Mouse (Mus musculus) hindbrain, postnatal 0 days (tissue): ENCODE measurements around the gene Cd2. TPM values are rescaled to one million over a fixed set of nuclear protein-coding genes. Genes with fewer than 3 reads are reported as not detected.

Experiments
- ATAC-seq: fragments of 200-750 bp; cut with Nextera tagmentation; 2 replicates; pipeline ENCODE4 v1.8.0; 2017; ENCODE audit warnings: mild to moderate bottlenecking, moderate TSS enrichment, moderate library complexity
- DNase-seq: peaks from one replicate; pipeline ENCODE4 v3.0.0-alpha.2; 2015; ENCODE audit warnings: low spot score
- H3K27ac ChIP-seq: fragments of 300-500 bp; sonication (generic); 2 replicates; pipeline ENCODE4 v1.5.1; 2014; ENCODE audit warnings: mild to moderate bottlenecking
- H3K27me3 ChIP-seq: fragments of 300-500 bp; sonication (generic); 2 replicates; pipeline ENCODE4 v1.6.1; 2014; ENCODE audit warnings: low read length, mixed read lengths; ENCODE audit not compliant: insufficient read depth
- H3K36me3 ChIP-seq: fragments of 300-500 bp; sonication (generic); 2 replicates; pipeline ENCODE4 v1.6.1; 2014; ENCODE audit warnings: low read length, mixed read lengths; ENCODE audit not compliant: insufficient read depth
- H3K4me1 ChIP-seq: fragments of 300-500 bp; sonication (generic); 2 replicates; pipeline ENCODE4 v1.6.1; 2014; ENCODE audit warnings: antibody characterized with exemption, low read length, mixed read lengths; ENCODE audit not compliant: insufficient read depth
- H3K4me2 ChIP-seq: fragments of 300-500 bp; sonication (generic); 2 replicates; pipeline ENCODE4 v1.6.1; 2014; ENCODE audit warnings: low read depth, mild to moderate bottlenecking, low read length, moderate library complexity, mixed read lengths
- H3K4me3 ChIP-seq: fragments of 300-500 bp; sonication (generic); 2 replicates; pipeline ENCODE4 v1.5.1; 2014; ENCODE audit warnings: low read length
- H3K9ac ChIP-seq: fragments of 300-500 bp; sonication (generic); replicated peaks from 2 replicates; pipeline ENCODE4 v1.6.1; 2014; ENCODE audit warnings: mild to moderate bottlenecking, low read length, moderate library complexity, mixed read lengths
- H3K9me3 ChIP-seq: fragments of 300-500 bp; sonication (generic); 2 replicates; pipeline ENCODE4 v1.6.1; 2016; ENCODE audit warnings: low read length, mixed read lengths
- CTCF ChIP-seq: IDR thresholded peaks from 2 replicates; pipeline ENCODE4 v1.5.1; 2016; ENCODE audit warnings: antibody characterized with exemption, control low read depth, low read depth
- WGBS: fragments of 180-500 bp; shearing (Covaris S2); extraction: QIAGEN DNeasy Blood & Tissue Kit; methylation state at CpG from one replicate; pipeline ENCODE4 v1.1.7; 2014; 5-methylcytosine and 5-hydroxymethylcytosine counted together
- polyA plus RNA-seq: library from polyadenylated mRNA; unstranded; fragments of >200 nt; fragmentation: Nextera tagmentation; extraction: Ambion mirVana; gene quantifications from 2 replicates; pipeline ENCODE4 v1.2.1, GENCODE M21; 2015
- total RNA-seq: library from RNA; depleted of rRNA; stranded (reverse); fragments of >200 nt; gene quantifications from 2 replicates; pipeline ENCODE4 v1.2.3, GENCODE M21; 2014

Cd2 gene
- total and polyA plus RNA-seq, 2 experiments from 2014 or later: not detected

GRCm38 (mm10) chr3:101314954-101315353, 27.2 kb upstream of the Cd2 start:
- peak; percentile 59 for TF ChIP-seq CTCF
- Histone ChIP-seq H3K9ac (no peak overlapping the region), H3K27me3 (no peaks in the 10 kb centered on the region), H3K4me1 (no peaks in the 10 kb centered on the region), H3K9me3 (no peaks in the 10 kb centered on the region), H3K36me3 (no peaks in the 10 kb centered on the region), H3K4me2 (no peak overlapping the region), H3K4me3 (no peak overlapping the region), H3K27ac (no peak overlapping the region)
- peak; percentile 37 for DNase-seq
- ATAC-seq: peak; percentile 53; the same call in 1 of the 2 replicates
- WGBS: 74% methylated on average over 6 of the region's 6 CpGs

GRCm38 (mm10) chr3:101313266-101314051, 25.7 kb upstream of the Cd2 start:
- no peak for DNase-seq
- Histone ChIP-seq H3K9ac (no peak overlapping the region), H3K4me1 (no peaks in the 10 kb centered on the region), H3K27ac (no peak overlapping the region), H3K27me3 (no peaks in the 10 kb centered on the region), H3K4me3 (no peak overlapping the region), H3K36me3 (no peaks in the 10 kb centered on the region), H3K4me2 (no peak overlapping the region), H3K9me3 (no peaks in the 10 kb centered on the region)
- no peak for ATAC-seq
- WGBS: 79% methylated on average over 8 of the region's 8 CpGs
- no peak for TF ChIP-seq CTCF

GRCm38 (mm10) chr3:101310977-101311376, 23.2 kb upstream of the Cd2 start:
- no peak for DNase-seq
- no peak overlapping the region for H3K4me2 ChIP-seq

GRCm38 (mm10) chr3:101309626-101310025, 21.9 kb upstream of the Cd2 start:
- Histone ChIP-seq H3K27ac (no peak overlapping the region), H3K9me3 (no peaks in the 10 kb centered on the region), H3K9ac (no peak overlapping the region), H3K4me3 (no peak overlapping the region), H3K4me2 (no peak overlapping the region), H3K4me1 (0 out of 2 replicates have a peak, but pooled peaks cover 4% of the 10 kb centered on the region), H3K27me3 (no peaks in the 10 kb centered on the region), H3K36me3 (no peaks in the 10 kb centered on the region)
- WGBS: 67% methylated on average over 3 of the region's 3 CpGs
- no peak for TF ChIP-seq CTCF
- DNase-seq (peak; percentile 42), ATAC-seq (no peak)

More at GRCm38 (mm10) chr3:101310977-101311376, 23.2 kb upstream of the Cd2 start:
- Histone ChIP-seq H3K9ac (no peak overlapping the region), H3K27ac (no peak overlapping the region), H3K4me3 (no peak overlapping the region), H3K36me3 (no peaks in the 10 kb centered on the region), H3K27me3 (no peaks in the 10 kb centered on the region), H3K9me3 (no peaks in the 10 kb centered on the region), H3K4me1 (no peaks in the 10 kb centered on the region)
- 64% methylated on average over 9 of the region's 9 CpGs for WGBS
- no peak for ATAC-seq
- TF ChIP-seq CTCF: no peak

GRCm38 (mm10) chr3:101306090-101306489, 18.4 kb upstream of the Cd2 start:
- Histone ChIP-seq H3K9me3 (no peaks in the 10 kb centered on the region), H3K27me3 (no peaks in the 10 kb centered on the region), H3K27ac (no peak overlapping the region), H3K36me3 (no peaks in the 10 kb centered on the region), H3K4me3 (no peak overlapping the region), H3K4me1 (0 out of 2 replicates have a peak, but pooled peaks cover 4% of the 10 kb centered on the region), H3K4me2 (no peak overlapping the region), H3K9ac (no peak overlapping the region)
- WGBS: 67% methylated on average over 9 of the region's 9 CpGs
- no peak for TF ChIP-seq CTCF
- DNase-seq: no peak
- no peak for ATAC-seq

GRCm38 (mm10) chr3:101305046-101305445, 17.3 kb upstream of the Cd2 start:
- no peak overlapping the region for H3K27ac ChIP-seq
- no peak for DNase-seq
- TF ChIP-seq CTCF: no peak
- H3K4me2 ChIP-seq: no peak overlapping the region
- 0 out of 2 replicates have a peak, but pooled peaks cover 4% of the 10 kb centered on the region for H3K4me1 ChIP-seq
- WGBS: 52% methylated on average over 2 of the region's 2 CpGs
- no peaks in the 10 kb centered on the region for H3K27me3 ChIP-seq
- no peaks in the 10 kb centered on the region for H3K36me3 ChIP-seq
- no peaks in the 10 kb centered on the region for H3K9me3 ChIP-seq
- no peak for ATAC-seq
- no peak overlapping the region for H3K4me3 ChIP-seq
- H3K9ac ChIP-seq: no peak overlapping the region

GRCm38 (mm10) chr3:101304156-101304555, 16.4 kb upstream of the Cd2 start:
- peak; percentile 40 for ATAC-seq
- H3K27ac ChIP-seq: no peak overlapping the region
- no peak overlapping the region for H3K9ac ChIP-seq
- peak; percentile 82 for TF ChIP-seq CTCF
- WGBS: 12% methylated on average over 8 of the region's 8 CpGs
- no peaks in the 10 kb centered on the region for H3K36me3 ChIP-seq
- H3K4me3 ChIP-seq: no peak overlapping the region
- no peaks in the 10 kb centered on the region for H3K27me3 ChIP-seq
- 0 out of 2 replicates have a peak, but pooled peaks cover 4% of the 10 kb centered on the region for H3K4me1 ChIP-seq
- peak; percentile 86 for DNase-seq
- H3K4me2 ChIP-seq: no peak overlapping the region
- H3K9me3 ChIP-seq: no peaks in the 10 kb centered on the region
